Mouse (Mus musculus): ENCODE data around the gene Col8a1.

GRCm38 (mm10) chr16:57765615-57766014, 11.1 kb upstream of the Col8a1 start:
- TF ChIP-seq POLR2A (IDR thresholded peaks at IDR 0.05; ENCODE audit: insufficient read depth, low read depth, low read length) (no peak), CTCF (IDR thresholded peaks at IDR 0.05; ENCODE audit: insufficient read depth, low read depth, low read length) (no peak)

Data from olfactory bulb, adult 2 months (tissue).